Mouse (Mus musculus): Measurements from ENCODE around the gene Rimkla. TPM values are rescaled to one million over a fixed set of nuclear protein-coding genes. Genes with fewer than 3 reads are reported as not detected.

Gene Rimkla
- polyA plus RNA-seq, 1 experiment from 2014 or later: 1.5 TPM

- Histone ChIP-seq H3K4me1 (ENCODE audit: insufficient read depth) (peaks cover 4% of the 10 kb centered on the region; the same call in 1 of the 2 replicates), H3K36me3 (ENCODE audit: insufficient read depth) (no peaks in the 10 kb centered on the region), H3K9me3 (ENCODE audit: low read depth, low read length) (no peaks in the 10 kb centered on the region), H3K27ac (ENCODE audit: low read depth) (no peak overlapping the region), H3K9ac (peak overlapping the region; percentile 75), H3K4me3 (ENCODE audit: low read depth, low read length) (peak overlapping the region; percentile 64), H3K27me3 (ENCODE audit: insufficient read depth, low read length) (no peaks in the 10 kb centered on the region), H3K4me2 (peak overlapping the region; percentile 95)
- DNase-seq (no peak), ATAC-seq (ENCODE audit: insufficient read depth) (no peak)
- no peak for TF ChIP-seq CTCF (IDR thresholded peaks at IDR 0.05; ENCODE audit: low read depth)
- WGBS: 26% methylated on average over 3 of the region's 3 CpGs
Measured at GRCm38 (mm10) chr4:119421191-119421590, 71.2 kb downstream of the Rimkla start.

DNA sequence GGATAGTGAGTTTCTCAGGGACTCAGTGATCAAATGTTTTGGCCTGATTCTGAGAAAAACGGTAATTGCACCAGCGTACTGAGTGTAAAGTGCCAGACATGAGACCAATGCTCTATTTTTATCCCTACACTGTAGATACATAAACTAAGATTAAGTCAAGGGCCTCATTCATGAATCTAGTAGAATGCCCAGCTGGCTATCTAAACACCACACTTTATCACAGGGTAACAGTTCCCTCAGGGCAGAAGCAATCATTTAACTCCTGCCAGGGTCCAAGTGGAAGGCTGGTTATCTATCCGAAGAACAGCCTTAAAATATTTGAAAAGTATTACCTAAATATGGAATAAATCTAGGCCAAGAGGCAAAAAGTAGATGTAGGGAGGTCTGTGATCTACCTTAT lies 74.5 kb downstream of the Rimkla start:
- H3K27ac ChIP-seq (ENCODE audit: low read depth): no peak overlapping the region
- DNase-seq (no peak), ATAC-seq (ENCODE audit: insufficient read depth) (no peak)

DNA sequence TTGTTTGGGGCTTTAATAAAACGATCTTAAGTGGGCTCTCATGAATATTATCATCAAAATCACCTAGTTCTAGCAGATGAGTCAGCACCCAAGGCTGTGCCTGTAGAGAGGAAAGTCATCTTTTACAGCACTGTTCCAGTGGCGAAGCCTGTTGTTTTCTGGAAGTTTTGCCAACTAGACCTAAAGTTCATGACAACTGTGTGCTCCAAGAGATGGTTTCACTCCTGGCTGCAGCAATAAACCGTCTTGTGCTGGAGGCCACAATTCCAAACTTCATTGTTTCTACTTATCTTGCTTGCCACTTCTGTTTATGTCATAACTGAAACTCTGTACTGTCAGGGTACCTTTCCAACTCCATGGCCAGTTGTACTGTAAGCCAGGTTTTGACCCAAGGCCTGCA lies 75.2 kb downstream of the Rimkla start:
- peaks cover 4% of the 10 kb centered on the region; the same call in 1 of the 2 replicates for H3K4me1 ChIP-seq (ENCODE audit: insufficient read depth)
- no peak for TF ChIP-seq CTCF (IDR thresholded peaks at IDR 0.05; ENCODE audit: low read depth)

More for the DNA sequence above, 74.5 kb downstream of the Rimkla start:
- no peak overlapping the region for H3K4me2 ChIP-seq
- H3K4me1 ChIP-seq (ENCODE audit: insufficient read depth): peaks cover 4% of the 10 kb centered on the region; the same call in 1 of the 2 replicates
- 88% methylated on average over 3 of the region's 3 CpGs for WGBS
- no peaks in the 10 kb centered on the region for H3K27me3 ChIP-seq (ENCODE audit: insufficient read depth, low read length)
- no peak overlapping the region for H3K9ac ChIP-seq
- no peaks in the 10 kb centered on the region for H3K36me3 ChIP-seq (ENCODE audit: insufficient read depth)
- H3K9me3 ChIP-seq (ENCODE audit: low read depth, low read length): no peaks in the 10 kb centered on the region
- TF ChIP-seq CTCF (IDR thresholded peaks at IDR 0.05; ENCODE audit: low read depth): no peak
- no peak overlapping the region for H3K4me3 ChIP-seq (ENCODE audit: low read depth, low read length)

More for the DNA sequence above, 75.2 kb downstream of the Rimkla start:
- H3K9me3 ChIP-seq (ENCODE audit: low read depth, low read length): no peaks in the 10 kb centered on the region
- DNase-seq (no peak), ATAC-seq (ENCODE audit: insufficient read depth) (no peak)
- WGBS: 74% methylated on average over 3 of the region's 3 CpGs
- no peak overlapping the region for H3K4me2 ChIP-seq
- no peaks in the 10 kb centered on the region for H3K36me3 ChIP-seq (ENCODE audit: insufficient read depth)
- H3K9ac ChIP-seq: no peak overlapping the region
- H3K4me3 ChIP-seq (ENCODE audit: low read depth, low read length): no peak overlapping the region
- H3K27ac ChIP-seq (ENCODE audit: low read depth): no peak overlapping the region
- H3K27me3 ChIP-seq (ENCODE audit: insufficient read depth, low read length): no peaks in the 10 kb centered on the region

Other genes starting within 250 kb of the Rimkla start
- not detected in 2 replicates for gene Cldn19, start 237.2 kb downstream of the Rimkla start, polyA plus RNA-seq (2014; fragmentation: Nextera tagmentation; extraction: Ambion mirVana)
- 880 and 902 TPM in 2 replicates for gene Ybx1, start 198.0 kb downstream of the Rimkla start, polyA plus RNA-seq (2014; fragmentation: Nextera tagmentation; extraction: Ambion mirVana)
- 126 and 127 TPM in 2 replicates for gene Ppih, start 172.1 kb downstream of the Rimkla start, polyA plus RNA-seq (2014; fragmentation: Nextera tagmentation; extraction: Ambion mirVana)
- gene Ccdc30, start 77.1 kb downstream of the Rimkla start, polyA plus RNA-seq (2014; fragmentation: Nextera tagmentation; extraction: Ambion mirVana): 2.5 and 3.8 TPM in 2 replicates
- 34.7 and 38.3 TPM in 2 replicates for gene Ppcs, start 70.2 kb downstream of the Rimkla start, polyA plus RNA-seq (2014; fragmentation: Nextera tagmentation; extraction: Ambion mirVana)
- gene Zmynd12, start 69.8 kb downstream of the Rimkla start, polyA plus RNA-seq (2014; fragmentation: Nextera tagmentation; extraction: Ambion mirVana): 0.16 and 0.20 TPM in 2 replicates
- 26.4 and 28.5 TPM in 2 replicates for gene Foxj3, start 44.4 kb upstream of the Rimkla start, polyA plus RNA-seq (2014; fragmentation: Nextera tagmentation; extraction: Ambion mirVana)
- gene Frg2f1, start 46.9 kb upstream of the Rimkla start, polyA plus RNA-seq (2014; fragmentation: Nextera tagmentation; extraction: Ambion mirVana): 3.6 and 3.9 TPM in 2 replicates
- 0.45 TPM in 1 of 2 replicates, not detected in the other for gene Guca2a, start 145.1 kb upstream of the Rimkla start, polyA plus RNA-seq (2014; fragmentation: Nextera tagmentation; extraction: Ambion mirVana)
- gene Guca2b, start 166.3 kb upstream of the Rimkla start, polyA plus RNA-seq (2014; fragmentation: Nextera tagmentation; extraction: Ambion mirVana): not detected in 2 replicates
- 22.0 and 28.4 TPM in 2 replicates for gene Hivep3, start 241.2 kb upstream of the Rimkla start, polyA plus RNA-seq (2014; fragmentation: Nextera tagmentation; extraction: Ambion mirVana)

Measured in lung, embryonic 14.5 days (tissue).